Mouse (Mus musculus) heart, postnatal 0 days (tissue): ENCODE measurements at regions not wholly inside any gene's neighbourhood (a gene's known extent, or its start where the extent isn't known, plus 50 kb on each side); places are given as distances from the start of the nearest gene placed in this dataset.

ENCODE experiments used
- CTCF ChIP-seq: IDR thresholded peaks from 2 replicates; pipeline ENCODE4 v1.5.1; 2016; ENCODE audit warnings: antibody characterized with exemption, control low read depth, low read depth
- EP300 ChIP-seq: IDR thresholded peaks from 2 replicates; pipeline ENCODE4 v1.6.1; 2016; ENCODE audit warnings: antibody characterized with exemption, low read depth

DNA sequence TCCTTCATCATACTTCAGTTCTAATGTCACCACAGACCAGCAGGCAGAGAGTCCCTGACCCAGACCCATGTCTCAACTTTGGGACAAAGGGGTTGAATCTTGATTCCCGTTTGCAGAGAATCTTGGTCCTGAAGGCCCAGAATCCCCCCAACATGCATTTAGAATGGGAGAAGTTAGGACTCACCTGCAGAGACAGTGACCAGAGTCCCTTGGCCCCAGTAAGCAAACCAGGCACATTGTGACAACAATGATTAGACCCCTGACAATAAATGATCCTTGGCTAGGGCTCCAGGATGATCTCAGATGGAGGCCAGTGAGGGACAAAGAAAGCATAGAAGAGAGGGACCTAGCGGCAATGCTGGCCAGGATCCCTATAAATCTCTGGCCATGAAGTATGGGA, 60.4 kb upstream of the Adam6b start:
- TF ChIP-seq CTCF (no peak), EP300 (no peak)
